In the genomic region with DNA sequence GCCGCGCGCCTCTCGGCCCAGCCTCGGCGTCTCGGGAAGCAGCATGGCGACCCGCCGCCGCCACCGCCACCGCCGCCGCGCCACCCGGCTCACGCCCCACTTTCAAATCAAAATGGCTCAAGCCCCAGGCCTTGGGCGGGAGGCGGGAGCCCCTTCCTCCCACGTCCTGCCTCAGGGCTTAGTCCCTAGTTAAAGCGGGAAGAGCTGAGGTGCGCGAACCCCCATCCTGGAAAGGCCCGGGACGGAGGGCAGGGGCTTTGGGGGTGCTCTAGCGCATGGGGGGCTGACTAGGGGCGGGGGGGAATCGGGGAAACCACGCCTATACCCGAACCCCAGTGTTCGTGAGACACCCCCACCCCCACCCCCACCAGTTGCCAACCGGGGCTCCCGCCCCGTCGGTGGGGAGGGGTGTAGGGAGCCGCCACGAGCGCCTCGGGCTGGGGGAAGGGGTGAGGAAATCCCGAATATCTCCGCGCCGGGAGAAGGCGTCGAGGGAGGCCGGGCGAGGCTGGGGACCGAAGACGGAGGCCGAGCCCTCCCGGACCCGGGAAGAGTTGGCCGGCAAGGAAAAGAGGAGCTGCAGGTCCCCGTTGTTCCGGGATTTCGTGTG, we compare ENCODE assay signal across 10 mouse cellular contexts. TPM values are rescaled to one million over a fixed set of nuclear protein-coding genes. Genes with fewer than 3 reads are reported as not detected.
DNase-seq lines count a peak whose midpoint lies in the region; ATAC-seq and TF ChIP-seq lines count a peak whose summit lies in the region.
"Had no signal": no experiment of that assay in that cellular context is flagged by ENCODE, and none has a peak within 500 bp of the region (broad histone marks: within the 10 kb centered on the region; RNA-seq: fewer than 3 reads in every experiment).

No protein-coding gene starts in this region.

- H3K27ac ChIP-seq in embryonic facial prominence, embryonic 15.5 days (replicated peaks), result peak overlapping the region; percentile 95
- peak overlapping the region; percentile 92 for H3K27ac ChIP-seq in intestine, embryonic 15.5 days
- peak overlapping the region; percentile 88 for H3K27ac ChIP-seq in neural tube, embryonic 12.5 days

- intact Hi-C loops in heart, postnatal 25 days (cut with DNase I), result loop anchor here (10.0 kb wide), 2 partner anchors 200 to 270 kb away; partner anchors contain the start of gene Hoxb9

- H3K4me1 ChIP-seq in E14TG2a.4 (replicated peaks; ENCODE audit: low read depth, low read length), result peaks cover 53% of the 10 kb centered on the region
- peaks cover 46% of the 10 kb centered on the region for H3K4me1 ChIP-seq in embryonic facial prominence, embryonic 15.5 days
- H3K4me1 ChIP-seq in intestine, embryonic 15.5 days (replicated peaks), result peaks cover 14% of the 10 kb centered on the region
- peaks cover 25% of the 10 kb centered on the region for H3K4me1 ChIP-seq in neural tube, embryonic 12.5 days

- no peaks in the 10 kb centered on the region for H3K27me3 ChIP-seq in E14TG2a.4 (ENCODE audit: insufficient read depth, low read length)
- H3K27me3 ChIP-seq in embryonic facial prominence, embryonic 15.5 days, result no peaks in the 10 kb centered on the region; the same call in 1 of the 2 replicates
- H3K27me3 ChIP-seq in intestine, embryonic 15.5 days (replicated peaks), result no peaks in the 10 kb centered on the region; the same call in 1 of the 2 replicates
- no peaks in the 10 kb centered on the region for H3K27me3 ChIP-seq in neural tube, embryonic 12.5 days (replicated peaks)

- peak overlapping the region; percentile 92 for H3K4me3 ChIP-seq in E14TG2a.4 (replicated peaks; ENCODE audit: low read length)
- peak overlapping the region; percentile 81 for H3K4me3 ChIP-seq in embryonic facial prominence, embryonic 15.5 days (replicated peaks)
- H3K4me3 ChIP-seq in intestine, embryonic 15.5 days (replicated peaks), result peak overlapping the region; percentile 83
- peak overlapping the region; percentile 96 for H3K4me3 ChIP-seq in neural tube, embryonic 12.5 days

- no peaks in the 10 kb centered on the region for H3K9me3 ChIP-seq in E14TG2a.4 (ENCODE audit: low read length)
- H3K9me3 ChIP-seq in embryonic facial prominence, embryonic 15.5 days (replicated peaks), result no peaks in the 10 kb centered on the region
- no peaks in the 10 kb centered on the region for H3K9me3 ChIP-seq in intestine, embryonic 15.5 days
- no peaks in the 10 kb centered on the region for H3K9me3 ChIP-seq in neural tube, embryonic 12.5 days

- H3K4me2 ChIP-seq in embryonic facial prominence, embryonic 15.5 days (replicated peaks), result peak overlapping the region; percentile 97
- H3K4me2 ChIP-seq in intestine, embryonic 15.5 days (replicated peaks), result peak overlapping the region; percentile 95
- H3K4me2 ChIP-seq in neural tube, embryonic 12.5 days (replicated peaks), result peak overlapping the region; percentile 88

- H3K9ac ChIP-seq in embryonic facial prominence, embryonic 15.5 days, result peak overlapping the region; percentile 85
- peak overlapping the region; percentile 94 for H3K9ac ChIP-seq in intestine, embryonic 15.5 days
- H3K9ac ChIP-seq in neural tube, embryonic 12.5 days, result peak overlapping the region; percentile 97

- peak; percentile 35 for ATAC-seq in embryonic facial prominence, embryonic 15.5 days (ENCODE audit: insufficient number of reproducible peaks, low FRiP score, low TSS enrichment, low read depth)
- ATAC-seq in intestine, embryonic 15.5 days, result peak; percentile 36
- ATAC-seq in neural tube, embryonic 12.5 days (ENCODE audit: low FRiP score, low read depth), result no peak
- ATAC-seq: Patski had no signal

- peaks cover 40% of the 10 kb centered on the region for H3K36me3 ChIP-seq in E14TG2a.4 (ENCODE audit: insufficient read depth, low read length)
- no peaks in the 10 kb centered on the region for H3K36me3 ChIP-seq in embryonic facial prominence, embryonic 15.5 days
- no peaks in the 10 kb centered on the region for H3K36me3 ChIP-seq in intestine, embryonic 15.5 days
- H3K36me3 ChIP-seq in neural tube, embryonic 12.5 days, result no peaks in the 10 kb centered on the region

- WGBS in embryonic facial prominence, embryonic 15.5 days, result under 1% methylated on average over 57 of the region's 57 CpGs
- under 1% methylated on average over 56 of the region's 57 CpGs for WGBS in intestine, embryonic 15.5 days
- under 1% methylated on average over 55 of the region's 57 CpGs for WGBS in neural tube, embryonic 12.5 days

- no peak for TF ChIP-seq CTCF in E14TG2a.4 (conservative IDR thresholded peaks at IDR 0.05; ENCODE audit: low read length)

- peak; percentile 82 for DNase-seq in heart, adult 11 months
- no peak for DNase-seq in heart, postnatal 25 days (ENCODE audit: low spot score)
- no peak for DNase-seq in MN1 (ENCODE audit: low spot score)
- no peak for DNase-seq in spleen, postnatal 36 days (ENCODE audit: low spot score in 2 of 2)

RNA-seq across cellular contexts. Expression of gene Igf2bp1, which starts 0.8 kb away (rescaled TPM):
- under 1 TPM; 0.23 to 0.25 TPM for total RNA-seq in heart, postnatal 25 days (2021)
- 33.0 and 38.6 TPM in 2 replicates for polyA plus RNA-seq in embryonic facial prominence, embryonic 15.5 days (2015; fragmentation: Nextera tagmentation; extraction: Ambion mirVana)
- polyA plus RNA-seq in intestine, embryonic 15.5 days (2015; fragmentation: Nextera tagmentation; extraction: Ambion mirVana), result 42.8 TPM in 2 replicates
- polyA plus RNA-seq in neural tube, embryonic 12.5 days (2016; fragmentation: Nextera tagmentation; extraction: Ambion mirVana), result 57.1 and 73.7 TPM in 2 replicates

RNA-seq across cellular contexts. Expression of gene Gip, which starts 19.4 kb away (rescaled TPM):
- total RNA-seq in heart, postnatal 25 days (2021), result not detected
- not detected in 2 replicates for polyA plus RNA-seq in embryonic facial prominence, embryonic 15.5 days (2015; fragmentation: Nextera tagmentation; extraction: Ambion mirVana)
- 4.9 and 5.8 TPM in 2 replicates for polyA plus RNA-seq in intestine, embryonic 15.5 days (2015; fragmentation: Nextera tagmentation; extraction: Ambion mirVana)
- not detected in 2 replicates for polyA plus RNA-seq in neural tube, embryonic 12.5 days (2016; fragmentation: Nextera tagmentation; extraction: Ambion mirVana)
- total RNA-seq: layer of hippocampus, postnatal 10 days had no signal
- polyA plus RNA-seq: Patski had no signal

RNA-seq across cellular contexts. Expression of gene Snf8, which starts 29.8 kb away (rescaled TPM):
- total RNA-seq in heart, postnatal 25 days (2021), result 10 to 100 TPM; 45.7 to 46.9 TPM
- 100 and 103 TPM in 2 replicates for polyA plus RNA-seq in embryonic facial prominence, embryonic 15.5 days (2015; fragmentation: Nextera tagmentation; extraction: Ambion mirVana)
- 96.3 and 105 TPM in 2 replicates for polyA plus RNA-seq in intestine, embryonic 15.5 days (2015; fragmentation: Nextera tagmentation; extraction: Ambion mirVana)
- polyA plus RNA-seq in neural tube, embryonic 12.5 days (2016; fragmentation: Nextera tagmentation; extraction: Ambion mirVana), result 130 and 134 TPM in 2 replicates
